Mouse (Mus musculus): ENCODE measurements at regions not wholly inside any gene's neighbourhood (a gene's known extent, or its start where the extent isn't known, plus 50 kb on each side); places are given as distances from the start of the nearest gene placed in this dataset.

DNA sequence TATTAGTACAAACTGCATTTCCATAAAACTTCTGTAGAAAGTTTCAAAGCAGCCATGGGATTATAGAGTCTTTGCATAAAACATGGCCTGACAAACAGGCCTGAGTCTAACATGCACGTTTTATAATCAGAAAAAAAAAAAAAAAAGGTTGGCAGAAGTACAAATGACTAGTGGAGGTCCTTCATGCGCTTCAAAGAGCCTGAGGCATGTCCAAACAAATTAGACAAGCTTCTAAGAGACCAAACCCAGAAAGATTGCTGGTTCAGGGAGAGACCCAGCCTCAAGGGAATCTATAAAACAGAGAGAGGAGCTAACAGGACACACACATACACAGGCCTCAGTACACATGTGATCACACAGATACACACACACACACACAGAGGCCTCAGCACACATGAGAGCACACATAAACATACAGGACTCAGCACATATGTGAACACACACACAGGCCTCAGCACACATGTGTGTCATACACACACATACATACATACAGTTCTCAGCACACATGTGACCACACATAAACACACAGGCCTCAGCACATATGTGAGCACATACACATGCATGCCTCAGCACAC is 57.0 kb upstream of the Gnaq start:
- TF ChIP-seq POLR2A (IDR thresholded peaks at IDR 0.05; ENCODE audit: borderline replicate concordance, extremely low read depth, low read depth, low read length) = no peak
- no peak for TF ChIP-seq CTCF (IDR thresholded peaks at IDR 0.05; ENCODE audit: insufficient read depth, low read length)
- WGBS = 21% methylated on average over 2 of the region's 2 CpGs
- no peak for DNase-seq
- H3K4me3 ChIP-seq (replicated peaks; ENCODE audit: extremely low read depth, low read depth, low read length) = no peak overlapping the region
- no peaks in the 10 kb centered on the region for H3K4me1 ChIP-seq (ENCODE audit: control insufficient read depth, insufficient read depth, low read length)

GRCm38 (mm10) chr19:16075026-16075425 is 57.6 kb upstream of the Gnaq start:
- DNase-seq = no peak
- WGBS = 77% methylated on average over 1 of the region's 1 CpGs
- Histone ChIP-seq H3K4me1 (ENCODE audit: control insufficient read depth, insufficient read depth, low read length) (no peaks in the 10 kb centered on the region), H3K4me3 (replicated peaks; ENCODE audit: extremely low read depth, low read depth, low read length) (no peak overlapping the region)
- TF ChIP-seq POLR2A (IDR thresholded peaks at IDR 0.05; ENCODE audit: borderline replicate concordance, extremely low read depth, low read depth, low read length) (no peak), CTCF (IDR thresholded peaks at IDR 0.05; ENCODE audit: insufficient read depth, low read length) (no peak)

GRCm38 (mm10) chr19:16067314-16067713 is 65.3 kb upstream of the Gnaq start:
- TF ChIP-seq CTCF (IDR thresholded peaks at IDR 0.05; ENCODE audit: insufficient read depth, low read length) = no peak
- TF ChIP-seq POLR2A (IDR thresholded peaks at IDR 0.05; ENCODE audit: borderline replicate concordance, extremely low read depth, low read depth, low read length) = no peak
- no peak overlapping the region for H3K4me3 ChIP-seq (replicated peaks; ENCODE audit: extremely low read depth, low read depth, low read length)
- no peak for DNase-seq
- 42% methylated on average over 6 of the region's 6 CpGs for WGBS
- H3K4me1 ChIP-seq (ENCODE audit: control insufficient read depth, insufficient read depth, low read length) = peaks cover 5% of the 10 kb centered on the region; the same call in 1 of the 2 replicates

DNA sequence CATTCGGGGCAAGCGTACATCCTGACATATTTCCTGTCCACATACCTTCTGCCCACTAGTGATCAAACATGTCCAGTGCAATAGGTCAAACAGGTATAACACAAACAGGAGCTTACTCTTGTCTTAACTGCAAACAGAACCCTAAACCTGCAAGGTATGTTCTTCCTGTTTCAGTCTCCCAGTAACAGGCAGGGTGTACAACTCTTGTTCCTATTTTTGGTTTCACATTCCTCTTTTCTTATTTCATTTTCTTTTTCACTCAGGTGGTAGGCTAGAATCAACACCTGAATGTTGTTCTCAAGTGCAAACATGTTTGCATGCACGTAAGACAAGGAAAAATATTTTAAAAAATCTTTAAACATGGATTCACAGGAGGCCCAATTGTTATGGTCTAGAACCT is 67.7 kb upstream of the Gnaq start:
- Histone ChIP-seq H3K4me3 (replicated peaks; ENCODE audit: extremely low read depth, low read depth, low read length) (no peak overlapping the region), H3K4me1 (ENCODE audit: control insufficient read depth, insufficient read depth, low read length) (peaks cover 5% of the 10 kb centered on the region; the same call in 1 of the 2 replicates)
- 77% methylated on average over 3 of the region's 3 CpGs for WGBS
- no peak for DNase-seq
- no peak for TF ChIP-seq CTCF (IDR thresholded peaks at IDR 0.05; ENCODE audit: insufficient read depth, low read length)
- no peak for TF ChIP-seq POLR2A (IDR thresholded peaks at IDR 0.05; ENCODE audit: borderline replicate concordance, extremely low read depth, low read depth, low read length)

GRCm38 (mm10) chr19:16063916-16064580 is 68.6 kb upstream of the Gnaq start:
- TF ChIP-seq POLR2A (IDR thresholded peaks at IDR 0.05; ENCODE audit: borderline replicate concordance, extremely low read depth, low read depth, low read length) = no peak
- peak; percentile 45 for TF ChIP-seq CTCF (IDR thresholded peaks at IDR 0.05; ENCODE audit: insufficient read depth, low read length)
- H3K4me1 ChIP-seq (ENCODE audit: control insufficient read depth, insufficient read depth, low read length) = peaks cover 5% of the 10 kb centered on the region; the same call in 1 of the 2 replicates
- peak overlapping the region; percentile 48 for H3K4me3 ChIP-seq (replicated peaks; ENCODE audit: extremely low read depth, low read depth, low read length)
- 10% methylated on average over 12 of the region's 12 CpGs for WGBS
- DNase-seq = peak; percentile 79

DNA sequence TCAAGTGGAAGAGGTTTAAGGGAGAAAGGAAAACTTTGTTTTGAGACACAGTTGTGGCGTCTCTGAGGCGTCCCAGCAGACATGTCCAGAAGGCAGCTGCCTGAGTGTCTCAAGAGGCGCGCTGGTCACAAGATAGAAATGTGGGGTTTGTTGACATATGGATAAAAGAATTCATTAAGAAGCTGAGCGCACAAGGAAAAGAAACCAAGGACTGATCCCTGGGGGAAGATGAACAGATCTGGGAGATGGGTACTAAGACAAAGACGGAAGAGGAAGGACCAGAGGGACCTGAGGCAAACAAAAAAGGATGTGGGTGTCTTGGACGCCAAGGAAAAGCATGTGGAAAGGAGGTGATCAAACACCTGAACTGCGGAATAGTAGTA is 69.1 kb upstream of the Gnaq start:
- no peak for DNase-seq
- WGBS = 36% methylated on average over 8 of the region's 8 CpGs
- Histone ChIP-seq H3K4me1 (ENCODE audit: control insufficient read depth, insufficient read depth, low read length) (peaks cover 5% of the 10 kb centered on the region; the same call in 1 of the 2 replicates), H3K4me3 (replicated peaks; ENCODE audit: extremely low read depth, low read depth, low read length) (no peak overlapping the region)
- TF ChIP-seq POLR2A (IDR thresholded peaks at IDR 0.05; ENCODE audit: borderline replicate concordance, extremely low read depth, low read depth, low read length) (no peak), CTCF (IDR thresholded peaks at IDR 0.05; ENCODE audit: insufficient read depth, low read length) (no peak)

- 75% methylated on average over 11 of the region's 11 CpGs for whole genome bisulfite sequencing
Observed at GRCm38 (mm10) chr19:16061821-16062220, 70.8 kb upstream of the Gnaq start.

GRCm38 (mm10) chr19:16059026-16059425 is 73.6 kb upstream of the Gnaq start:
- Histone ChIP-seq H3K4me1 (ENCODE audit: control insufficient read depth, insufficient read depth, low read length) (peaks cover 2% of the 10 kb centered on the region; the same call in 1 of the 2 replicates), H3K4me3 (replicated peaks; ENCODE audit: extremely low read depth, low read depth, low read length) (no peak overlapping the region)
- WGBS = 94% methylated on average over 4 of the region's 4 CpGs
- TF ChIP-seq POLR2A (IDR thresholded peaks at IDR 0.05; ENCODE audit: borderline replicate concordance, extremely low read depth, low read depth, low read length) (no peak), CTCF (IDR thresholded peaks at IDR 0.05; ENCODE audit: insufficient read depth, low read length) (no peak)
- DNase-seq = no peak

More at GRCm38 (mm10) chr19:16061821-16062220, 70.8 kb upstream of the Gnaq start:
- Histone ChIP-seq H3K4me1 (ENCODE audit: control insufficient read depth, insufficient read depth, low read length) (peaks cover 5% of the 10 kb centered on the region; the same call in 1 of the 2 replicates), H3K4me3 (replicated peaks; ENCODE audit: extremely low read depth, low read depth, low read length) (no peak overlapping the region)
- TF ChIP-seq POLR2A (IDR thresholded peaks at IDR 0.05; ENCODE audit: borderline replicate concordance, extremely low read depth, low read depth, low read length) (no peak), CTCF (IDR thresholded peaks at IDR 0.05; ENCODE audit: insufficient read depth, low read length) (no peak)
- DNase-seq = no peak

DNA sequence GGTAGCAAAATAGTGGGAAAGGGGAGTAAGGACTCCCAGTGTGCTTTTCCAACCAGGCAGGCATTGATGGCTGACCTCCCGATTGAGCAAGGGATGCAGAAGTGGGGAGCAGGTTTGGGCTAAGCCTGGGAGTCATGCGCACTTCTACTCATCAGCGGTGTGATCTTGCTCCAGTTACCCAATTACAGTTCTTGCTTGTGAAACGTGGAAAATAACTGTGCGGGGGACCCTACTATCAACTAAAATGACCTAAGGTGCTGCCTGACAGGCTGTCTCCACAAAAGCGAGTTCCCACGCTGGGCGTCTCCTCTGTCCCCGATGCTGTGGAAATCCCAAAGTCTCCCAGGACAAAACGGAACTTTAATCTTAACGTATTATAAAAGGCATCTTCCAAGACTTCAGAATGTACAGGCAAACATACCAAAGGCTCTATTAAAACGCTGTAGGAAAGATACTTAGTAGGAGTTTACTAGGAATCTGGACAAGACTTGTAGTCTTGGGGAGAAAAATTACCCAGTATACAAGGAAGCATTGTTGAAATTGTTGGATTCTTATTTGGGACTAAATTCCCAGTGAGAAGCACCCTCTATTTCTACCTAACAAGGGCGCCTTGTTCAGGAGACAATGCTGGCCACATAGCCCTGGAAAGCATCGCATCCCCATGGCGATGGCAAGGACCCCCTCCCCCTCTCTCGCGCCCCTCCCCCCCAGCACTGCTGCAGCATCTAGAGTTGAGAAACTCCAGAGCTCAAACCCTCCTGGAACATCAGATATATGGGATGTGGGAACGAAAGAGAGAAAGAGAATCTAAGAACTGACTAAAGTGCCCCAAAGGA is 65.6 kb upstream of the Cep78 start:
- DNase-seq = peak; percentile 18
- TF ChIP-seq POLR2A (IDR thresholded peaks at IDR 0.05; ENCODE audit: borderline replicate concordance, extremely low read depth, low read depth, low read length) (peak; percentile 30; the same call in 1 of the 2 replicates), CTCF (IDR thresholded peaks at IDR 0.05; ENCODE audit: insufficient read depth, low read length) (no peak)

More for the DNA sequence above, 65.6 kb upstream of the Cep78 start:
- 18% methylated on average over 18 of the region's 18 CpGs for WGBS
- Histone ChIP-seq H3K4me1 (ENCODE audit: control insufficient read depth, insufficient read depth, low read length) (peaks cover 3% of the 10 kb centered on the region), H3K4me3 (replicated peaks; ENCODE audit: extremely low read depth, low read depth, low read length) (peak overlapping the region; percentile 44)
